Mouse (Mus musculus) left cerebral cortex, adult 8-10 months (tissue): ENCODE measurements around the gene Gm20547. TPM values are rescaled to one million over a fixed set of nuclear protein-coding genes. Genes with fewer than 3 reads are reported as not detected.
"Not testable (repeated sequence)": the region's sequence is repeated elsewhere in the genome, so short reads cannot be mapped to it uniquely, and the experiment has no call there.

Experiments
- DNase-seq, 2 experiments: peaks; one replicate each; pipeline ENCODE4 v3.0.0; 2022; ENCODE audit warnings: low spot score in 2 of 2
- total RNA-seq, 4 experiments: library from RNA; stranded (reverse); gene quantifications; 2 replicates each; pipeline ENCODE4 v1.2.4; 2022

Gm20547 gene
- total RNA-seq, 4 experiments from 2014 or later = not detected

- no peak for DNase-seq
Measured at GRCm38 (mm10) chr17:34853511-34853910, 28.3 kb downstream of the Gm20547 start.

- no peak for DNase-seq
Measured at GRCm38 (mm10) chr17:34850517-34851125, 31.2 kb downstream of the Gm20547 start.

- DNase-seq = peak; percentile 87 to 97
Measured at GRCm38 (mm10) chr17:34849722-34850516, 31.9 kb downstream of the Gm20547 start, which contains the start of the genes Skiv2l and Nelfe. Skiv2l (minus strand) TSS chr17:34850210. Nelfe (plus strand) TSS chr17:34850391.

- no peak for DNase-seq
Measured at GRCm38 (mm10) chr17:34847615-34848014, 34.2 kb downstream of the Gm20547 start.

GRCm38 (mm10) chr17:34847192-34847591 lies 34.6 kb downstream of the Gm20547 start:
- DNase-seq = no peak

GRCm38 (mm10) chr17:34844884-34845283 lies 37.0 kb downstream of the Gm20547 start:
- no peak for DNase-seq

GRCm38 (mm10) chr17:34840736-34841307 lies 41.0 kb downstream of the Gm20547 start:
- no peak for DNase-seq

GRCm38 (mm10) chr17:34838785-34839184 lies 43.1 kb downstream of the Gm20547 start:
- DNase-seq = no peak

GRCm38 (mm10) chr17:34837464-34838324 lies 44.1 kb downstream of the Gm20547 start:
- DNase-seq = no peak

- peak; percentile 92 to 97 for DNase-seq
Measured at GRCm38 (mm10) chr17:34836856-34837221, 45.0 kb downstream of the Gm20547 start, which contains the start of the genes Stk19 and Dxo. Stk19 (minus strand) TSS chr17:34836945. Dxo (plus strand) TSS chr17:34837019.

- DNase-seq = no peak
Measured at GRCm38 (mm10) chr17:34836155-34836855, 45.5 kb downstream of the Gm20547 start.

- not testable (repeated sequence) for DNase-seq
Measured at GRCm38 (mm10) chr17:34830776-34831175, 51.1 kb downstream of the Gm20547 start.

- no peak for DNase-seq
Measured at GRCm38 (mm10) chr17:34814818-34815370, 66.9 kb downstream of the Gm20547 start.

GRCm38 (mm10) chr17:34813747-34814146 lies 68.1 kb downstream of the Gm20547 start:
- peak in 1 of 2 experiments; percentile 44 for DNase-seq

GRCm38 (mm10) chr17:34811275-34811674 lies 70.6 kb downstream of the Gm20547 start:
- DNase-seq = no peak

- not testable (repeated sequence) for DNase-seq
Measured at GRCm38 (mm10) chr17:34810811-34811210, 71.0 kb downstream of the Gm20547 start.

GRCm38 (mm10) chr17:34810411-34810810 lies 71.4 kb downstream of the Gm20547 start:
- not testable (repeated sequence) for DNase-seq

GRCm38 (mm10) chr17:34808599-34809205 lies 73.1 kb downstream of the Gm20547 start:
- DNase-seq = no peak

- DNase-seq = no peak
Measured at GRCm38 (mm10) chr17:34807176-34807575, 74.7 kb downstream of the Gm20547 start.
